Mouse (Mus musculus) c-Kit-positive CD71-positive TER-119-positive erythroid progenitor cells, embryonic 14.5 days (primary cell): ENCODE results near the gene Cenps.
"Not testable (repeated sequence)": the region's sequence is repeated elsewhere in the genome, so short reads cannot be mapped to it uniquely, and the experiment has no call there.

ENCODE experiments used
- DNase-seq: peaks from one replicate; pipeline ENCODE4 v3.0.0-alpha.2; 2013; ENCODE audit warnings: low spot score

The Cenps gene

DNA sequence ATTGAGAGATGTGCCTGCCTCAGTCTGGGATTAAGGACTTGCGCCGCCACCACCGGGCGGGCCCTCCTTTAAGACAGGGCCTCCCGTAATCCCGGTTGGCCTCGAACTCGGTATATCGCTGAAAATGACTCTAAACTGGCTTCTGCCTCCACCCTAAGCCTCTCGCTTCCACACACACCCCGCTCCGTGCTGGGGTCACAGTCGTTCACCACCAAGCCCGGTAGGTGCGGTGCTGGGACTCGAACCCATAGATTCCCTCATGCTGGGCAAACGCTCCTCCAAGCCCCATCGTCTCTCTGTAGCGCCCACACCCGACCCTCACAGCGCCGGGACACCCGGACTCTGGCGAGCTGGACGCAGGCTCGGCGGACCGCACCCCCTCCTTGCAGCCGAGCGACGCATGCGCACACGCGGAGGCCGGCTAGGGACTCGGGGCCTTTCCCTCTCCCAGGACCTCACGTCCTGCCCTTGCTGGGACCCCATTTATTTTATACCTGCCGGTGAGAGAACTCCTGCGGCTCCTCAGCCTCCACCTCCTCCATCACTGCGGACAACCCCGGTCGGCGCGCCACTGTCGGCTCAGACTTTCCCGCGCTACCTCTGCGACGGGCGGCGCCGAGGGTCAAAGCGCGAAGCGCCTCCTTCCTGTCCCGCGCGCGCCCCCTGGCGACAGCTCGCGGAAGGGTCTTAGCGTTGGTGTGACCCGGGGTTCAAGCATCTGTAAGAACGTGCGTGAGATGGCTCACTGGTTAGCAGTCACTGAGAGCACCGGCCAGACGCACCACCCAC lies at the start of gene Cenps:
Gene Cenps (minus strand): TSS at position 648 of the 789 bp plus-strand sequence.
- DNase-seq, result peak; percentile 84

DNA sequence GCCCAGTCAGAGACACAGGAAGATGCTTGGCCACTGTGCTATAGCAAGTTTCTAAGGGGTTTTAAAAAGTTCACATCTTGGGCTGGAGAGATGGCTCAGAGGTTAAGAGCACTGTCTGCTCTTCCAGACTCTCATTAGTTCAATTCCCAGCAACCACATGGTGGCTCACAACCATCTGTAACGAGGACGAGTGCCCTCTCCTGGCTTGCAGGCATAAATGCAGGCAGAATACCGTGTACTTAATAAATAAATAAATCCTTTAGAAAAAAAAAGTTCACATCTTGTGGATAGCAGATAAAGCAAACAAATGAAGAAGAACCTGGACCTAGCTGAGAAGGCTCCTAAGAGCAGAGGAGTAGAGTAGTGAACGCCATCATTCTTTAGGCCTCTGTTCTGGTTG lies 45.3 kb upstream of the Cenps start:
- DNase-seq, result peak; percentile 22

DNA sequence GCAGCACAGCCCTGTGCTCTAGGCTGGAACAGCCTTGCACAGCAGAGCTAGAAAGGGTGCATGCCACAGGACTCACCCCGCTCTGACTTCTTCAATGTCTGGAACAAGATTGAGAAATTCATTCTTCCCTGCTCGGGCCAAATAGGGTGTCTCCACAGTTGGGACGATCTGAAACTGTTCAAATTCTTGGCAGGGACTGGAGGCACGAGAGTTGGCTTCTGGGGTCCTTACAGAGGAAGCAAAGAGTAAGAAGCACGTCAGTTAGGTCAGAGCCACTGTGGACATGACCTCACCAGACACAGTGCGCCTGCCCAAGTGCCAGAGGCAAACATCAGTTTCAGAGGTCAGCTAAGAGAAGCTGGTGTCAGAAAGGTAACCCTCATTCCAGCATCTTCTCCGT lies 44.8 kb upstream of the Cenps start:
- DNase-seq, result no peak

DNA sequence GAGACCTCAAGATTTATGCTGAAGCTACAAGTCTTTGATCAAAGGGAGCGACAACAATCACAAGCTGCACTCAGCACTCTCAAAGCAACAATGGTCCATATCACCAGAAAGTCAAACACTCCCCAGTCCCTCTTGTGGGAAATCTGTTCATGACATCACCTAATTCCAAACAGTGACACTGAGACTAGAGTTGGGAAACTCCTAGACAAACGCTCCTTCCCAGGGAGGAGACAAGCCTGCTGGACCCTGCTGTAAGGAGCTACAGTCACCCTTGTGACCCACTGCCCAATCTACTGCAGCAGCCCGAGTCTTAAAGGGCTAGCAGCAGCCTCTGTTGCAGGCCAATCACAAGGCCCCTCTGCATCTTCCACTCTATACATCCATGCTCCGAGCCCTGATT lies 42.1 kb upstream of the Cenps start:
- no peak for DNase-seq

DNA sequence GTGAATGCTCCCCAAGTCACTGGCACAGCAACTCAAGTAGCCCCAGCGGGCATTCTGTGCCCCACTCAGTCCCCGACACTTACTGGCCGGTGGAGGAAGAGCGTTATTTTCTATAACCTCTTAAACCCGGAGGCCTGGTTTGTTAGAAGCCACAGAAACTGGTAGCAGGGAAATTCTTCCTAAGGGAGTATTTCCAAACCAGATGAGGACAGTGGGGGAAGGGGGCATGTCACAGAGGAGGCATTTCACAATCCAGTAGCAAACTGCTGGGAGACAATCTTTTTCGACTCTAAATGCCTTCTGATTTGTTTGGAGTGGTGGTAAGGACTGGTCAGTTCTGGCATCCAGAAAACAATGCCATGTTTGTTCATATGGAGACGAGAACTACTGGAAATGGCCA lies 41.7 kb upstream of the Cenps start:
- no peak for DNase-seq

DNA sequence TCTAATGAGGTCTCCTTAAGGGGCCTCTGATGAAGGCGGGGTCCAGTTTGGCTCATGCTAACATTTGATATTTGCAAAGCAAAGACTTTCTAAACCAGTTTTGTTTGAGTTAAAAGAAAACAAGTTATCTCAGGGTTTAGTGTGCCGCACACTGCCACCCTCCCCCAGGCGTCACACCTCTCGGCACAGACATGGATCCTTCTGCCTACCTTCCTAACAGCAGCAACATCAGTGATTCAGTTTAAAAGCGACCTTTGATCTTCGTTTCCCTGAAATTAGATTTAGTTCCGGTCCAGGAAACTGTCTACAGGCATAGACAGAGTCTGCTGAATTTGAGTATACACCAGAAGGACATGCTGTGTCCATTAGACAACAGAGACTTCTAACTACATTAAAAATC lies 40.9 kb upstream of the Cenps start:
- DNase-seq, result no peak

DNA sequence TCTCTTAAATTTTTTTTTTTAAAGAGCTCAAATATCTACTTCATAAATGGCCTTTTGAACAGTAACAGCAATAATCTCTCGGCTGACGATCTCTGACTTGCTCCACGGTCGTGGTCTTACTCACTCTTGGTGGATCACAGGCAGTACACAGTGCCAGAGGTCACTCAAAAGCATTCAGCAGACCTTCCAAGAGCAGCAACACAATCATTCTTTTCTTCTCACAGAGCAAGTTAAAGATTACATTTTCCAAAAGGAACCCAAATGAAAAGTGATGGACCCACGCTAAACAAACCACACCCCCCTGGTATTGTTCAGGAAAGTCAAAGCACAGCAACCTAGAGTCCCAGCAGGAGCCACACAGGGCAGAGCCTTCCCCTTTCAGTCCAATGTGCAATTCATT lies 39.6 kb upstream of the Cenps start:
- DNase-seq, result no peak

DNA sequence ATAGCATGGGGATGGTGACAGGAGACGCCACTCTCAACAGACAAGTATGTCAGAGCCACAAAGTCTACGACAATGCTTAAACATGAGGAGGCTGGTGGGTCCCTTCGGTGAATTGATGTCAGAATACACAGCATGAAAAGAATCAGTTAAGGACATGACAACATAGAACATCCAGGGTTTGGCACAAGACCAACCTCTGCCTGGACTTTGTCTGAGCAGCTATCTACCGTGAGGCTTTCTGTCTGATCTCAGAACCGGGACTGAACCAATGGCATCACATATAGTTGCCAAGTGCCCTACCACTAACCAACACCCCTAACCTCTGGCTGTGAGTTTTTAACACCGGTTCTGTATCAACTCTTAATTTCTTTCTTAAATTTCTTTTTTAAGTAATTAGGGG lies 39.2 kb upstream of the Cenps start:
- DNase-seq, result no peak

DNA sequence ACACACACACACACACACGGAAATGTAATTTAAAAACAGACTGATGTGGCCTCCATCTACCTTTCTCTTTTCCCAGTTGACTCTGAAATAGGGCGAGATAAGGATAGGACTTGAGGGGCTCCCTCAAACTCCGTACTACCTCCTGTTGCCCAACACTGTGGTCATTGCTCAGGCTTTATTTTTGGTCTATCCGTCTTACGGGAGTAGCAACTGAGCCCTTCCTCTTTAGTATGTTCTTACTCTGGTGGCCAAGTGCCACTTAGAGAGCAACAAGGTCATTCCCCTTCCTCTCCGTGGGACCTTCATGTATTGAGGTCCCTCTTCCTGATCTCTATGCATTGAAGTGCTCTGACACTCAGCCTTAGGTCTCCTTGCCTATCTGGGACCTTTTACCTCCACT lies 36.2 kb upstream of the Cenps start:
- no peak for DNase-seq

DNA sequence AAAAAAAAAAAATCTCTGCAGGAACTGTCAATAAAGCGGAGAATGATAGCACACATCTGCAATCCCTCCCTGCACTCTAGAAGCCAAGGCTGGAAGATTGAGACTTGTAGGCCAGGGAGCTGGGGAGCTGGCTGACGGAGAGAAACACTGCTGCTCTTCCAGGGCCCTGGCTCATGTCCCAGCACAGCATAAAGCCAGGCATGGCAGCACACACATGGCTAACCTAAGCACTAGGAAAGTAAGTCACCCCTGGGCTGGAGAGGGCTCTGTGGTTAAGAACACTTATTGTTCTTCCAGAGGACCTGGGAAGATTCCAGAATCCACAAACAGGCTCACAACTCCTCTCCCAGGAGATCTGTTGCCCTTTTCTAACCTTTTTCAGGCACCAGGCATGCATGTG lies 35.2 kb upstream of the Cenps start:
- no peak for DNase-seq

DNA sequence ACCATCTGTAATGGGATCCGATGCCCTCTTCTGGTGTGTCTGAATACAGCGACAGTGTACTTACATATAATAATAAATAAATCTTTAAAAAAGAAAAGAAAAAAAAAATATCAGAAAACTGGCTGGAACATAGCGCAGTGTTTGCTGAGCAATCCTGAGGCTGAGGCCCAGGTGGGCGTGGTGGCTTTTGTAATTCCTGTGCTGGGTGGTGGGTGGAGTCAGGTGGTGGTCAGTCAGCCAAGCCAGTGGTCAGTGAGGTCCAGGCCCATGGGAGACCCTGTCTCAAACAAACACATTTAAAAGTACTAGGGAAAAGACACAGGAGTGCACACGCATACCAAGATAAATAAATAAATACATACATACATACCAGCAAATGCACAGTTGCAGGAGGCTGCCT lies 34.7 kb upstream of the Cenps start:
- no peak for DNase-seq

DNA sequence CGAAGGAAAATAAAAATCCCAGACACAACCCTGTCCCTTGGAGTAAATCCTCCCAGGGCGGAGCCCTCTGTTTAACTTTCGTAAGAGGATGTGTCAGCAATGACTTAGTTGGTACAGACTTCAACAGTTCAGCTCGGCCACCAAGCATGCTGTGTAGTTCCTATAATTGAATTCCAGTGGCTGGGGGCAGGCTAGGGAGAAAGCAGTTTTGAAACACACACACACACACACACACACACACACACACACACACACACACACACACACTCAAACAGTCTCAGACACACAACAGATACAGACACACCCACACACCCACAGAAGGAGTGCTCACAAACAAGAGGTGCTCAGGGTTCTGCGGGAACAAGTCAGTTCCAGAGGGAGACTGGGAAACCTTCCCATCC lies 34.2 kb upstream of the Cenps start:
- no peak for DNase-seq

DNA sequence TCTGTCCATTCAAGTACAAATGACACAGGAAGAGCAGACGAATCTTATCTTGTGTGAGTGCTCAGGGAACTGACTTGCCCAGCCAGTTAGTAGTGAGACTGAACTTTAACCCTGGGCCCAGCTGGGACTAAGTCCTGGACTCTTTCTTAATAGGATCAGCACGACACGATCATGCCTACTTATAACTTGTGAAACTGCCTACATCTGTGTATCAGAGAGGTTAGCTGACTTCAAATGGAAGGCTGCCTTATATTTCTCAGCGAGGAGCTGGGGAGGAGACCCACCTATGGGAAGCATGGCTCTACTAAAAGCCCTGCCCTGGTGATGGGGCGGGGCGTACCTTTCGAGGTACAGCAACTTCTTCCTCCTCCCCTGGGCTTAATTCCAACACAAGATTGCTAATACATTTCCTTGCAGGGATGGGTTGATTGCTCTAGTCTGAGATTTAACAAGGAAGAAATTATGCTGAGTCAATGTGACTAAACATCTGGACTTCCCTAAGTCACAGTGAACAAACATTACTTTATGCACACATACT lies 33.0 kb upstream of the Cenps start:
- peak; percentile 12 for DNase-seq

DNA sequence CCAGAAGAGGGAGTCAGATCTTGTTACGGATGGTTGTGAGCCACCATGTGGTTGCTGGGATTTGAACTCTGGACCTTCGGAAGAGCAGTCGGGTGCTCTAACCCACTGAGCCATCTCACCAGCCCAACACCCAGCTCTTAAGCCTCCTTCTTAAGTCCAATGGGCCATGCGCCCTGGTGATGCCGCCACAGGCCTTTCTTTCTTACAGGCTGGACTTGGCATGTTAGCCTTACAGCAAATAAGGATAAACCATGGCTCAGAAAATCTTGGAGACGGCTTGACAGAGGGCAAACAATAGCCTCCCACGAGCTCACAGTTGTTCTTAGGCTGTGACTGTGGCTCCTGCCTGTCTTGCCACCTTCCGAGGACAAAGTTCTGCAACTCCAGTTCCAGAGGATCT lies 32.5 kb upstream of the Cenps start:
- not testable (repeated sequence) for DNase-seq

DNA sequence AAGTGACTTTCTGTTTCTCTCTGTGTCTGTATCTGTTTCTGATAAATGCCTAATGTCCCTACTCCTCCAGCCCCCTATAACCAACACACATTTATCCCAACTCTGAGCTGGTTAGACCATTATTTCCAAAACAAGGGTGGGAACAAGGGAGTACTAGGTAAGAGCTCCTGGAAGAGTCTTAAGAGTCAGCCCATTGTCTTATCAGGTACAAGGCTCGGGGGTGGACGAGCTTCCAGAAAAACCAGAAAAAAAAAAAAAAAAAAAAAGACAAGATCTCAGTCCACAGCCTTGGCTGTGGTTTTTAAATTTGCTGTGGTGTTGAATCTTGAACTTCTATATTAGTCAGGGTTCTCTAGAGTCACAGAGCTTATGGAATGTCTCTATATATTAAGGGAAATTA lies 30.6 kb upstream of the Cenps start:
- no peak for DNase-seq

DNA sequence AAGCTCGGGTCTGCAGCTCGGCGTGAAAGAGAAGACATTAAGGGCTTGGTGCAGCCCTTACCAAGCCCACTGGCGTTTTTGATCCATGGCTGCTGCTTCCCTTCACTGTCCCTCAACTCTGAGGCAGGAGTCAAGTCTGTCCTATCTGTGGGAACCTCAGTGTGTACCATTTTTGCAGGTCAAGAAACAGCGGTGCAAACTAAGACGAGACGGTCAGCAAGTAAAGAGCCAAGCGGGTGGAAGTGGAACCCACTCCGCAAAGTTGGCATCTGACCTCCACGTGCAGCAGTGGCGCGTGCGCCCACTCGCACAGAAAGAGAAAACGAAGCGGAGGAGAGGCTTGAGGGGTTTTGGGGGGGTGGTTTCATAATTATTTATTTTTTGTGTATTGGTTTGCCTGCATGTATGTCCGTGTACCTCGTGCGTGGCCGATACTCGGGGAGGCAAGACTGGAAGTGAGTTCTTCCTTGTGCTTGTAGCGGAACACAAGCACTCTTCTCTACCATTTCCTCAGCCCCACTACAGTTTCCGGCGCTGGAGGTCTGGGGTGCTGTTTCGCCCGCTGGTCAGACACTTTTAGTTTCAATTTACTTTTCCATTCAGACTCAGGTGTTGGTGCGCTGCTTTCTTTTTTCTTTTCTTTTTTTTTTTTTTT lies 29.7 kb upstream of the Cenps start:
- peak; percentile 23 for DNase-seq

DNA sequence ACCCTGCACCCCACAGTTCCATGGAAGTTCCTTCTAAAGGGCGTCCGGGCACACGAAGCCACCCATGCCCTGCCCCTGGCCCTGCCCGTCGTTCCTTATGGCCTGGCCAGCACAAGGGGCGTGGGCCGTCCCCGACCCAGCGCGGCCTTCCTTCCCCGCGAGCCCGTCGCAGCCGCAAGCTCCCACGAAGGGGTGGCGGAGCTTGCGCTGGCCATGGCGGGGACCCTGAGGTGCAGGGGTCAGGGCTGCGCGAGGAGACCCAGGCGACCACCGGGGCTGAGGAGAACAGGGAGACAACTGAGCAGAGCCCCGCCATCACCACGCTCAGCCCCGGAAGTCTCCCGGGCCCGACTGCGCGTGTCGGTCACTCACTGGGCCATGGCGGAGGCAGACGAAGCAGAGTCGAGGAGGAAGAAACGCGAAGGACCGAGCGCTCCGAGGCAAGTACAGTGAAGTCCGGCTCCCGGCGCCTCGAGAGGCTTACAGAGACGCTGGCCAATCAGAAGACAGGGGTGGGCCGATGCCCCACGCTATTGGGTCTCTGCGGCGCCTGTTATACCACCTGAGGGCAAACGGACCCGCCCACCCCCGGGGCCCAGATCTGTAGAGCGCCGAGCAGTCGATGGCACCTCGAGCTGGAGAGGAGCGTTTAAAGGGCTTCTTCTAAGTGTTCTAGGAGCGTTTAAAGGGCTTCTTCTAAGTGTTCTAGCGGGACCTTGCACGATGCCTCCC lies 29.0 kb upstream of the Cenps start, which contains the start of gene Pgd:
Gene Pgd (minus strand): TSS at position 557 of the 732 bp plus-strand sequence.
- DNase-seq, result peak; percentile 96

DNA sequence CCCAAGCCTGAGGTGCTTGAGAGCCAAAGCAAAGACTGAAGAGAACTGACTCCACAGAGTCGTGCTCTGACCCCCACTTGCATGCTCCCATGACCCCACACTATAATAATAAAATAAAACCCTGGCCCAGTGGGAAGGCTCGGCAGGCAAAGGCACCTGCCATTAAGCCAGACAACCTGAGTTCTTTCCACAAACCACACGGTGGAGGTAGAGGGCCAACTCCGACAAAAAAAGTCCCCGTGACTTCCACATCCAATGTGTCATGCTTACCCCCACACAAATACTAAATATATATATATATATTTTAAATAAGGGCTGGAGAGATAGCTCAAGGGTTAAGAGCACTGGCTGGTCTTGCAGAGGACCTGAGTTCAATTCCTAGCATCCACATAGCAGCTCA lies 26.7 kb upstream of the Cenps start:
- DNase-seq, result no peak

DNA sequence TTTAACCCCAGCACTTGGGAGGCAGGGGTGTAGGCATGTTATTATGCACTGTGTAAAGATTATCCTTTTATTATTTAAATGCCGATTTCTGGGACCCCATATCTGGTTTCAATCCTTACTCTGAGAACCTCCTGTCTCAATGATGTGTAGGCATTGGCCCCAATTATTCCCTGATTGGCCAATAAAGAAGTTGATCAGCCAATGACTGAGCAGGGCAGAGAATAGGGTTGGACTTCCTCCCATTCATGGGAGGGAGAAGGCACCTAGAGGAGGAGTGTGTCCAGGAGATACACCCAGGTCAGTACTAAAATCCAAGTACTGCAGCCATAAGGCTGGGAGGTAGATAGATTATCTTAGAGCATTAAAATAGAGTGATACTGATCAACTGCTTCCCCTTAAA lies 25.8 kb upstream of the Cenps start:
- DNase-seq, result peak; percentile 20

DNA sequence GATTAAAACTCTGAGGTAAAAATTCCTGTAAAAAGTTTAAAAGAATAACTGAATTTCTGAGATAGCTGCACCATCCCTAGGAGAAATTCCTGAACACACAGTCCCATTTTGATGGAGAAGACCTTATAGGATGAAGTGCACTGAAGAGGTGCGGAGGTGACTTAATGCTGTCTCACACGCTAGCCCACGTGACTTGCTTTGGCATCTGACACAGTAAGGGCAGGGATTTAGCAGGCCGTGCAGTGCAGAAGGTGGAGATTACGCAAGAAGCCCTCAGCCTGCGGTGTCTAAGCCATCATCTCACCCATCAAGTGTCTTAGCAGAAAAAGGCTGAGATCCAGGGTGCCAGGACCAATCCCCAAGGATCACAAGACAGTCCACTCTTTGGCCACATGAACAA lies 23.7 kb upstream of the Cenps start:
- DNase-seq, result no peak

DNA sequence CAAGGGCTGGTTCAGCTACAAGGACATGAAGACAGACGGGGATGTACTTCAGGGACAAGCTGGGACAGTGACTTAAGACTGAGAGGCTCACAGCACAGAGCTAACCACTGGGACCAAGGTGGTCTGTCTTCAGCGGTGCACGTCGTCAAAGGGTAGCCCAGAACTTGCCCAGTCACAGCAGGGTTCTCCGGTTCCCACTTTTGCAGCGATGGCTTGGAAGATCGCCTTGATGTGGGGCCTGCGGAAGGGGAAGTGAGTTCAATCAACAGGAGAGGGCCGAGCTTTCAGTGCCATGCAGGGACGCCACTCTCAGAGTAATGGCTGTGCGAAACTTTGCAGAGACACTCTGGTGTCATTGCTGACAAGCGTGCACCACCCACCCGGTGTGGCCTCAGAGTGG lies 22.5 kb upstream of the Cenps start:
- no peak for DNase-seq

DNA sequence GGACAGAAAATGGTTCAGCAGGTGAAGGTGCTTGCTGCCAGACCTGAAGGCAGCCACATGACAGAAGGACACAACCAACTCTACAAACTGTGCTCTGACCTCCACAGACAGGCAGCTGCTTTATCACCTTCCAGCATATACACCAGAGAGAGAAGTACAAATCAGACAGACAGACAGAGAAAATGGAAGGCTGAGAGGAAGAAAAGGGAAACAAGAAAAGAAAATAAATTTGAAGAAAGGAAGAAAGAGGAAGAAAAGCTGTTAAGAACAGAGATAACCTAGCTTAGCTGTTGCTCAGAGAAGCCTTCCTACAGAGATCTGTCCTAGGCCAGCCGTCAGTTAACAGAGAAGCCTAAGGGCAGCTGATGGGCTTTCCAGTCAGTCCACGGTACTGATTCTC lies 21.8 kb upstream of the Cenps start:
- DNase-seq, result no peak

DNA sequence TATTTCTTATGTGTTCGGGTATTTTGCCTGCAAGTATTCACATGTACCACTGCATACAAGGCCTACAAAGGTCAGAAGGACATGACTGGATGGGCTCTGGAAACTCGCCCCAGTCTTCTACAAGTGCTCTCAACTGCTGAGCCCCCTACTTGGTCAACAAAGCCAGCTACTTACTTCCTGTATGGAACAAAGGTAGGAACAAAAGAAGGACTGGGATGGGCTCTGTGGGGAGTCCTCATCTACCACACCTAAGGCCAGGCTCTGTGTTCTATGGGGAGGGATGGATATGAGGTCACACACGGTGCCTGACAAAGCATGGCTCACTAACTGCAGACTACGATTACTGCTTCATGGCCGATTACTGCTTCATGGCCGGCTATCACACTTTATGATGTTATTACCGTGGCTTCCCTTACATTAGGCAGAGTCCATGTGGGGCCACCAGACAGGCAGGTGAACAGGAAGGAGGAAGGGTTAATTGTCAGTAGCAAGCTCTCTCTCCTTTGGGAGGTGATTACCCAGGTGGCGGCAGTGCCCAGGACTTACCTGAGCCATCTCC lies 20.1 kb upstream of the Cenps start:
- DNase-seq, result no peak
